Mouse (Mus musculus) inflammation-experienced regulatory T-cells, adult 6 months (primary cell): ENCODE measurements around the gene Rpl12. TPM values are rescaled to one million over a fixed set of nuclear protein-coding genes. Genes with fewer than 3 reads are reported as not detected.
A peak's percentile ranks its signal among the peaks of the same experiment; 100 is the strongest.

ENCODE experiments used
- ATAC-seq: one replicate; pipeline ENCODE4 v1.8.0; 2017
- polyA plus RNA-seq, 3 experiments: library from polyadenylated mRNA; unstranded; fragments of 100-300 nt; shearing (Covaris generic); gene quantifications; one replicate each; pipeline ENCODE4 v1.2.1; 2017

Gene Rpl12
- polyA plus RNA-seq, 3 experiments from 2014 or later: 18.9 to 858 (median 48.2) TPM

DNA sequence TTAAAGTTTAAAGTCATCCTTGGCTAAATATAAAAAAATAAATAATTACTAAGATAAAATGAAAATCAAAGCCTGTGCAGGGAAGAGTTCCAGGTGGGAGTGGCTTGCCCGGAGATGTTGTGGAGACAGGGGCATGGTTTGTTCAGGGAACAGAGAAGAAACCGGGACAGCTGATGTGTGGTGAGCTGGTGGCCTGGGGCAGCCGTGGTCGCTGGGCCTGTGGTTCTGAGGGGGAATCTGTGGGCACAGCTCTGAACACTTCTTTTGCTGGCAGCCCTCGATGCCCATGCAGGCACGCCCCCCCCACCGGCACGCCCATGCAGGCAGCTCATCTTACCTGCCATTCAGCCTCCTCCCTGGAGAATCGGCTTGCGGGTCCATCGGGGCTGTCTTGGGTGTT lies 13.9 kb upstream of the Rpl12 start:
- ATAC-seq: no peak

GRCm38 (mm10) chr2:32954581-32954980 lies 6.8 kb upstream of the Rpl12 start:
- ATAC-seq: no peak

DNA sequence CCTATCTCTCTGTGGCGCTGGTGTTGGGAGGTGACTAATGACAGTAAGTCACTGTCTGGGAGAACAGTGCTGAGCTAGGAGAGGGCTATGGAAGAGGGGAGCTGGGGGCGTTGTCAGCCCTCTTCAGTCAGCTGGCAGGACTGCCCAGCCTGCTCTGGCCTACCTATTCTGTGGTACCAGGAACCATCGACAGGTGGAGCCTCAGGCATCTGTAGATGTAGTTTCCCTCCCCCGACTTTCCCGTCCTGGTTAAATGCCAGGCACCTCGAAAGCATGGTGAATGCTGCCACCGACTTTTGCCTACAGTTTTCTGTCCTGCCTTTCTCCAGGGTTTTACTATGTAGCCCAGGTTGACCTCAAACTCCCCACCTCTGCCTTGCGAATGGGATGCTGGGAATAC lies 4.0 kb upstream of the Rpl12 start:
- no peak for ATAC-seq

- ATAC-seq: no peak
Measured at GRCm38 (mm10) chr2:32960273-32960672, 1.1 kb upstream of the Rpl12 start.

- ATAC-seq: no peak
Measured at GRCm38 (mm10) chr2:32962062-32962874, 909 bp downstream of the Rpl12 start.

DNA sequence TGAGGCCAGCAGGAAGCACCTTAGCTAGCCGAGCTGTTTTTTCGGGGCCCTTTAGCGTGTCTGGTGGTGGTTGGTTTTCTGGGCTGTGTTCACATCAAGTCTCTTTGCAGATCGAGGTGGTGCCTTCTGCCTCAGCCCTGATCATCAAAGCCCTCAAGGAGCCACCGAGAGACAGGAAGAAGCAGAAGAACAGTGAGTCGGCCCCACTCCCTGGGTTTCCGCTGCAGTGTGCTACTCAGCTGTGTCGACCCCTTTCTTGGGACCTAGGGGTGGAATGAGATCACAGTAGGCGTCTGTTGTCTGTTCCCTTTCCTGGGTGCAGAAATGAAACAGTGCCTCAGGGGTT lies 1.5 kb downstream of the Rpl12 start:
- ATAC-seq: peak; percentile 27

DNA sequence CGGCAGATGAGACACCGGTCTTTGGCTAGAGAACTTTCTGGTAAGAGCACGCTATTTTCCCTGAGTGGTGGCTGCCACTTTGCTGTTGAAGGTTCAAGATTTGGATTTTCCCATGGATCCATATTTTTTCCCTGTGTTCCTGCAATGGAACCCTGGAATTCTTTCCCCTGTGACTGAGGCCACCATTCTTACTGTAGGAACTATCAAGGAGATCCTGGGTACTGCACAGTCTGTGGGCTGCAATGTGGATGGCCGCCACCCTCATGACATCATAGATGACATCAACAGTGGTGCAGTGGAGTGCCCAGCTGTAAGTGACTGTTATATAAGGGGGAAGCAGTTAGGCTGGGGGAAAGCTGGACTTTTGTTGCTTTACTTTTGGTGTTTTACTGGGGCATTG lies 2.2 kb downstream of the Rpl12 start:
- ATAC-seq: no peak

- no peak for ATAC-seq
Measured at GRCm38 (mm10) chr2:32963981-32964380, 2.6 kb downstream of the Rpl12 start.

DNA sequence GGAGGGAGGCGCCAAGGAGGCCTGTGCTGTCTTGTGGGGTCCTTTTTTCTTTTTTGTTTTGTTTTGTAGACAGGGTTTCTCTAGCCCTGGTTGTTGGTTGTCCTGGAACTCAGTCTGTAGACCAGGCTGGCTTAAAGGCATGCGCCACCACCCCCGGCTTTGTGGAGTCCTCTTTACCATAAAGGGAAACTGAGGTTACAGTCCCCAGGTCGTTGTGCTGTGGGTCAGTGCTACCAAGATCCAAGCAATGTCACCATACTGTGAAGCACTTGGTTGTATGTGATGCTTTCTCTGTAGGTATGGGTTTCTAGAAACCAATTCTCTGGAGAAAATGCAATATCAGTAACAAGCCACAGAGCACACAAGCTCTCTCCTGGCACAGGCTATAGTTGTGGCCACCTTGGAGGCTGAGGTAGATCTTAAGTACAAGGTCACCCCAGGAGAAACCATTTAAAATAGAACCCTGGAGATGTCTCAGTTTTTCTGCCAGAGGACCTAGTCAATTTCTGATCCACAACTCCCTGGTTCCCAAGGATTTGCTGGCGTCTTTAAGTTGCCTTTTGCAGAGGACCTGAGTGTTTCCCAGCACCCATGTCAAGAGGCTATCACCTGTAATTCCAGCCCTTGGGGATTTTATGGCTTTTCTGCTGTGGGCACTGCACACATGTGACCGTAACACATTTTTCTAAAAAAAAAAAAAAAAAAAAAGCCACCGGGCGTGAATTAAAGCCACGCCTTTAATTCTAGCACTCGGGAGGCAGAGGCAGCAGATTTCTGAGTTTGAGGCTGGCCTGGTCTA lies 3.5 kb downstream of the Rpl12 start:
- no peak for ATAC-seq

- no peak for ATAC-seq
Measured at GRCm38 (mm10) chr2:32965511-32966183, 4.3 kb downstream of the Rpl12 start.

DNA sequence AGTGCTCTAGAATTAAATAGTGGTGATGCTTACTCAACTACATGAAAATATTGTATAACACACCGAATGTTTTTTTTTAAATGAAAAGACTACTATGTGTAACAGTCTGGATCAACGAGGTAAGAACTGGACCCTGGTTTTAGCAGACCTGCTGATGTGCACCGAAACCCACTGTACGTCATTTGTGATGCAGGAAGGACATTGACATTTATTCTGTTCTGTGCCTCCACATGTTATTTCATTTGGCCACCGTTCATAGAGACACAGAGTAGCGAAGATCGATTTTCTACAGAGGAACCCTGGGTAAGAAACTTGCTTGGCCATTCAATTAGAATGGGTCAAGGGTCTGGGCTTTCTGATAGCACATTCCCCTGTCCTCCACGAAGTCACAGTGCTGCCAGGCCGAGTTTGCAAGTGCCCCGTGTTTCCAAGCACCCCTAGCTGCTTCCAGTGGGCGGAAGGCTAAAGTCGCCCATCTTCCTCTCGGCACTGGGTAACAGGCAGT lies 4.9 kb downstream of the Rpl12 start:
- no peak for ATAC-seq

- peak; percentile 69 for ATAC-seq
Measured at GRCm38 (mm10) chr2:32966689-32967631, 5.6 kb downstream of the Rpl12 start.

DNA sequence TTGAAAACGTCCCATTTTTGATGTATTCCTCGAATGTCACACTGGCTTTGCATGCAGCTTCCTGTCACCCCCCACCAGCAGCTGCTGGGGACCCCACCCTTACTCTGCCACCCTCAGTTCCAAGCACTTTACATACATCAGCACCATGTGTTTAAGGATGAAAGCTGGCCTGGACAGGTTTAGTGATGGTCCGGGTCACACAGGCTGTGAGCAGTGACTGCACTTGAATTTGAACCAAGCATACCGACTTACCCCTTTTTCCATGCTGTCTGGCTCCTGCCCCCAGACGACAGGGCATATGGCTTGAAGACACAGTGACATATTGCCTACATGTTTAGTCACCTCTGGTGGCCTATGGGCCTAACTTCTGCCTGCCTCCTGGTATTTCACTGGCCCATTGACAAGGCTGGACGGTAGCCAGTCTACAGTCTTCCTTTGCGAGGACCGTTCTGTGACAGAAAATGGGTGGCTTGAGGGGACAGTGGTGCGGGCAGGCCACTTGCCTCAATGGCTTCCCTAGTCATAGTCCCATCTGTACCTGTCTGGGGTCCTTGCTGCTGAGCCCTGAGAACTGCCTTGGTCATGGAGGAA lies 6.8 kb downstream of the Rpl12 start:
- no peak for ATAC-seq

DNA sequence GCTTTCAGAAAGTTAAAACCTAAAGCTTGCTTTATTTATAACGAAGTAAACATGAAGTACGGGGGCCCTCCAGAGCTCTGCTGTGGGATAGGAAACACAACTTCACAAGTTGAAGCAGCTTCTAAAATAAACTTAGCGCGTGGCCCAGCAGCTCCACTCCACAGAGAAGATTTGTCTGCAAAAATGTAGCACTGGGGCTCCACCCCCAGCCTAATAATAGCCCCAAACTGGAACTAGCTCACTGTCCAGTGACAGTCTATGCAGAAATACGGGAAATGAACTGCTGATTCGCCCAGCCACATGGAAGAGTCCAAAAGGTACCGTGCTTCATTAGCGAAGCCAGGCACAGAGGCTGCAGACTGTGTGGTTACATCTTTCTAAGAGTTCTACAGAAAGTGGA lies 8.0 kb downstream of the Rpl12 start:
- ATAC-seq: no peak

GRCm38 (mm10) chr2:32971235-32971634 lies 9.9 kb downstream of the Rpl12 start:
- no peak for ATAC-seq

- no peak for ATAC-seq
Measured at GRCm38 (mm10) chr2:32974216-32974615, 12.9 kb downstream of the Rpl12 start.

- no peak for ATAC-seq
Measured at GRCm38 (mm10) chr2:32977114-32977513, 15.8 kb downstream of the Rpl12 start.

- ATAC-seq: no peak
Measured at GRCm38 (mm10) chr2:32978675-32979074, 17.3 kb downstream of the Rpl12 start.

GRCm38 (mm10) chr2:32979675-32980074 lies 18.3 kb downstream of the Rpl12 start:
- ATAC-seq: no peak

DNA sequence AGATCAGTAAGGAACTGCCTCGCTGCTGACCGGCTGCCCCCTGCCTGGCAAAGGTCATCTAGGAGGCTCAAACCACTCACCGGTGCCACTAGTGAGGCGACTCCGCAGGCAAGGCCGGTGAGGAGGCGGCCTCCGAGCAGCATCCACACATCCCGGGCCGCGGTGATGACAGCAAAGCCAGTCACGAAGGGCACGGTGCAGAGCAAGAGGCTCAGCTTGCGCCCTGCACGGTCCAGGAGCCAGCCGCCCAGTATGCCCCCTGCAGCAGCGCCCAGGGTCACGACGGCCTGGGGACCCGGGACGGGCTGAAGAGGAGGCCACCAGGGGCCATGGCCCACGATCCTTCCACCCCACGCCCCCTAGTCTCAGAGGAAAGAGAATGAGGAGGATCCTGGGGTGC lies 19.9 kb downstream of the Rpl12 start:
- no peak for ATAC-seq

DNA sequence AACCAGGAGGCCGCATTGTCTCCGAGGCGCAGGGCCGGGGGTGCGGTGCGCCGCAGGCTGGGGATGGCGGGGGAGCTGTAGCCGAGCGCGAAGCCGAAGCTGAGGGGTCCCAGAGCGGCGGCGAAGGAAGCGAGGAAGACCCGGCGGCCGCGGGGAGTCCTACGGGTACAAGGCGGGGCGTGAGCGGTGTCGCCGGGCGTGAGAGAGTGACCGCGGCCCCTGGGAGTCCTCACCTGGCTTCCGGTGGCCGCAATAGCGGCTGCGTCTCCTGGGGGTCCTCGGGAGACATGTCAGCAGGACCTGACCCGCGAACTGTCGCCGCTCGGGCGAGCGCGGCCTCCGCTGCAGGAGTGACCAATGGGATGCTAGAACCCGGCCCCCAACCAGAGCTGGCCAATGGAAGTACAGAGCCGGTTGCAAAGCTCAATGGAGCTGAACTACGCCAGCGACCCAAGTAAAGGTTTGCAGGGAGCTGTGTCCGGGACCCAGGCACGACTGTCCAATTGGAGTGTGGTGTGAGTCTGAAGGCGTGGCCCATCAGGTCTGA lies 20.4 kb downstream of the Rpl12 start, which contains the start of gene Slc2a8:
Gene Slc2a8, minus strand, starts transcription at position 359 of the 547 bp plus-strand sequence.
- ATAC-seq: peak; percentile 96
